Mouse (Mus musculus) cerebellum, postnatal 4 days (tissue): ENCODE data around the gene Phkg2.
"Not testable (repeated sequence)": the region's sequence is repeated elsewhere in the genome, so short reads cannot be mapped to it uniquely, and the experiment has no call there.

Experiments
- DNase-seq, 2 experiments: peaks; one replicate each; pipeline ENCODE4 v3.0.0; 2022; ENCODE audit warnings: low spot score in 2 of 2, mixed read lengths in 1 of 2

Phkg2 gene

DNA sequence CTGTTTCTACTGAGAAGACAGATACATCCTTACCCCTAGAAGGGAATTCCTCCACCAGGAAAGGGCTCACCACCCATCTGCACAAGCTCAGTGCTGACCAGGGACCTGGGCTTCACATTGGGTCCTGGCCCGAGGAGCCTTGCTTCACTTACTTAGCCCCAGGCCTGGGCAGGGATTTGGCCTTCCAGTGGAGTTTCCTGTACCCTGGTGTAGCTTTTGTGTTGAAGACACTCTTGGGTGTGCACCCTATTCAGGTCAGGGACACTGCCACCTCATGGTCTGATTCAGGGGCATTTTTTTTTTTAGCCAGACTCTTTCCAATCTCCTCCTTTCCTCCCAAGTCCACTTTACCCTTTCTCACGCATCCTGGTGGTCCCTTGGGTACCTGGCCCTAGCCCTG, 29.8 kb downstream of the Phkg2 start:
- no peak for DNase-seq

DNA sequence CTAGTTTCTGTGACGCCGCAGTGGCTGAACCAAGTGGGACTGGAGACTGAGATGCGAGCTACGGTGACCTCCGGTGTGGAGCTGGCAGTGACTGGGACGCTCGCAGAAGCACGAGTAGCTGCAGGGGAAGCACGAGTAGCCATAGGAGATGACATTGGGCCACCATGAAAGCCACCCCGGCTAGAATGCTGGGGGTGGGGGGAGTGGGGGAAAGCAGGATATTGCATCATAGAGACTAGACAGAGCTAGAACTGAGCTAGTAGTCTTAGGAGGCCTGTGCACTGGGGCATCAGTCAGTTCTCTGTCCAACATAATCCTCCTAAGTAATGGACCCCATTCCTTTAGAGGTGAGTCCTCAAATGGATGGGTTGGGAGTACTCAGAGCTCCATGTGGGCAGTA, 31.1 kb downstream of the Phkg2 start:
- no peak for DNase-seq

DNA sequence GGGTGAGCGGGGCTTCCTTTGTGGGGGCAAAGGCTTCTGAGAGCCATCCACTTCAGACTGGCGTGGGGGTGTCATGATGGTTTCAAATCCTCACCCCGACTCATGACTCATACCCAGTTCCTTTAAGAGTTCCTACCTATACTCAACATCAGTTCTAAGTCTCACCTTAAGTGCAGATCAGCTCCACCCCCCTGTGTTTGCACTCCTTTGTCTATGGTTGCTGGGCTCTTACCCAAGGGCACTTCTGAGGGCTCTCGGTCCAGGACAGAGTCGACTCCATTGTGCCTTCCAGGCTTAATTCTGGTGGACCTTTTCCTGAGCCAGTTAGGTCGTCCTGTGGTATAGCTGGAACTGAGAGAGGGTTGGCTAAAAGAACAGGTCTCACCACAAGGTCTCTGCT, 34.0 kb downstream of the Phkg2 start:
- DNase-seq, result no peak

DNA sequence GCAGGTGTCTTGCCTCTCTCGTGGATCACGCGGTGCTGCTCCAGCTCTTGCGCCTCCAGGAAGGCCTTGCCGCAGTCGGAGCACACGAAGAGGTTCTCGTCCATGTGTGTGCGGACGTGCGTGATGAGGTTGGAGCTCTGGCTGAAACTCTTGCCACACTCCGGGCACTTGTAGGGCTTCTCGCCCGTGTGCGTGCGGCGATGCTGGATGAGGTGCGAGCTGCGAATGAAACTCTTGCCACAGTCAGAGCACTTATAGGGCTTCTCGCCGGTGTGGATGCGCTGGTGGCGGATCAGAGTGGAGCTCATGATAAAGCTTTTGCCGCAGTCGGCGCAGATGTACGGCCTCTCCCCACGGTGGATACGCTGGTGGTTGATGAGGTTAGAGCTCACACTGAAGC, 37.9 kb downstream of the Phkg2 start:
- no peak for DNase-seq

DNA sequence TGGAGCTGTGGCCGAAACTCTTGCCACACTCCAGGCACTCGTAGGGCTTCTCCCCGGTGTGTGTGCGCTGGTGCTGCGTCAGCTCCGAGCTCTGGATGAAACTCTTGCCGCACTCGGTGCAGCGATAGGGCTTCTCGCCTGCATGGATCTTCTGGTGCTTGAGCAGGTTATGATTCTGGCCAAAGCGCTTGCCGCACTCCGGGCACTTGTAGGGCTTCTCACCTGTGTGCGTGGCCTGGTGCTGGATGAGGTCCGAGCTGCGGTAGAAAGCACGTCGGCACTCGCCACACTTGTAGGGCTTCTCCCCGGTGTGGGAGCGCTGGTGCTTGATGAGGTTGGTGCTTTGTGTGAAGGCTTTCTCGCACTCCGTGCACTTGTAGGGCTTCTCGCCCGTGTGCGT, 38.4 kb downstream of the Phkg2 start:
- no peak for DNase-seq

DNA sequence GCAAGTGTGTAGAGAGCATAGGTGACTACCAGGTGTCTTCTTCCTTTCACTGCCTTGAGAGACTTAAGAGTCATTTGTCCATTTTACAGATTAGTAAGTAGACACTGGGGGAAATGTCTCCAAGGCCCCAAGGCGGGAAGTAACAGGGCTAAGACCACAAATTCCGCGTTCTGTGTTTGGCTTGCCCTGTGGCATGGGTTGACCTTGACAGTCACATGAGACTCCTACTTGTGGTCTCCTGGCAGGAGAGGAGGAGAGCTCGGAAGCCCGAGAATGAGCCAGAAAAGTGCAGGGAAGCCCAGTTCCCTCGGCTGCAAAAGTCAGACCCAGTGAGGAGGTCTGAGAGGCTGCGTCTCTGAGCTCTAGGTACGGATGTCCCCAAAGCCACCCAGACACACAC, 40.4 kb downstream of the Phkg2 start:
- no peak for DNase-seq

DNA sequence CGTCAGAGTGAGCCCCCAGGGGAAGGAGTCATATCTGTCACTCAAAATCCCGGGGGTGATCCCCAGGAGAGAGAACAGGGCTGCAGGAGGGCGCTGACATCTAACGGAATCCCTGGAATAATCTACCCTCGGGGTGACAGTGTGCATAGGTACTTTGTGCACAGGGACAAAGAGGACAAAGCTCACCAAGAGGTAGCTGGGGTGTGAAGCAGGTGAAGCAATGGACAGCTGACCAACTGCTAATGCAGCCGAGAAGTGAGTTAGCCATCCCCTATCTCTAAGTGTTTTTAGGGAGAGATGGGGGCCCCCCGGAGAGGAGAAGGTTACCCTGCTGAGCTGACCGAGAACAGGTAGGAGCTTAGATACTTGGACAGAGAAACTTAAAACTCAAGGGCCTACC, 41.0 kb downstream of the Phkg2 start:
- no peak for DNase-seq

DNA sequence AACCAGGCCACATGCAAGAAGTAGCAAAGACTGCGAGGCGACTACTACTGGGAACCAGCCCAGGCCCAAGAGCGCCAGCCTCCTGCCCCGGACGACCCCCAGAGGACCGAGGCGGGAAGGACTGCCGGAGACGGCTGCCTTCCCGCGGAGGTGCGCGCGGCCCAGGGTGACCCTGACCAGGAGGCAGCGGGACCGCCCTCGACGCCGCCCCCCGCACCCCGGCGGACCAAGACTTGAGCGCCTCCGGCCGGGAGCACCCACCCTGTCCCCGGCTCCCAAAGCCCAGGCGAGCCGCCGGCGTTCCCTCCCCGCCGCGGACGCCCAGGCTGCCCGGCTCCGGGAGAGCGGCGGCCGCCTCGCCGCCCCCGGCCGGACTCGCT, 41.4 kb downstream of the Phkg2 start:
- DNase-seq, result peak in 1 of 2 experiments; percentile 26

DNA sequence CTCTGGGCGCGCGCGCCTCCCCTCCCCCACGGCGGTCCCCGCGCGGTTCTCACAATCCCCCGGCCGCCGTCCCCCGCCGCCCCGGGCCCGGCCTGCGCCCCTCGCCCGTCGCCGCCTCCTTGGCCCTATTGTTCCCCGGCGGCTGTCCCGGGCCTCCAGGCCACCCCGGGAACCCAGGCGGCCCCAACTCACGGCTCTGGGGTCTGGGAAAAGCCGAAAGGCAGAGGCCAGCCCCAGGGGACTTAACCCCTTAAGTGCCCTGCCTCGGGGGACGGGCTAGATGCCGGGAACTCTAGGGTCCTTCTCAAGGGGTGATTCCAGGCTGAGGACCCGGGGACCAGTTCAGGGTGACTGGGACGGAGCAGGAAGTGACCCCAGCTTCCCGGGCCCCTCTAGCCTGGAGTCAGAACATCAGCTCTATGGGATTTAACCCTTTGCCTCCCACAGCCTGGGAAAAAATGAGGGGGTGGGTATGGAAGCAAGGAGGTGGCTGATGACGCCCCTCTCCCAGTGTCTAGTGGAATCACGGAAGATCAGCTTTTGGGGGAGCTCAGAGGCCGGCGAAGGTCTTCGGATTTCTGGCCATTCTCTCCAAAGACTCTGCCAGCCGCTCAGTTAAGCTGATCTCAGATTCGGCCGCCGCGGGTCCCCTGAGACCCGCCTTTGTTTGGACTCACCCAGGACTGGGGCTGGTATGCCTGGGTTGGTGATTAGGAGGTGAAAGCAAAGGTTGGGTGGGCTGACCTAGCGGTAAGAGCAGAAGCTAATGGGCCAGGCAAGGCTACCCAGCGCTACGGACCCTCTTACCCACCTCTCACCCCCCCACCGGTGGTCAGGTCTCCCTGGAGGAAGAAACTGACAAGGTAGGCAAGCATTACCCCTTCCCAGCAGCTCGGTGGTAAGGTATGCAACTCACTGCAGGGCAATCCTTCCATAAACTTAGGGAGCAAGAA, 42.0 kb downstream of the Phkg2 start, which contains the start of gene Zfp629:
Gene Zfp629 (minus strand): TSS at position 907 of the 953 bp plus-strand sequence.
- DNase-seq, result peak; percentile 57 to 82

DNA sequence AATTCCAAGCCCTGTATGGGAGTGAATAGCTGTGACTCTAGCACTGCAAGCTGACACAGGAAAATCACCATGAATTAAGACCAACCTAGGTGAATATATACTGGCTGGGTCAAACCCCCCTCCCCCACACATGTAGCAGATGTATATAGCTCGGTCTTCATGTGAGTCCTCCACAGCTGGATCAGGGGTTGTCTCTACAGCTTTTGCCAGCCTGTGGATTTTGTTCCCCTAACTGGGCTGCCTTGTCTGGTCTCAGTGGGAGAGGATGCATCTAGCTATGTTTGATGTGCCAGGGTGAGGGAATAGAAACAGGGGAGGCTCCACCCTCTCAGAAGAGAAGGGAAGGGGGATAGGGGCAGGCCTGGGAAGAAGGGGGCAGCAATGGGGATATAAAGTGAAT, 43.2 kb downstream of the Phkg2 start:
- DNase-seq, result no peak

DNA sequence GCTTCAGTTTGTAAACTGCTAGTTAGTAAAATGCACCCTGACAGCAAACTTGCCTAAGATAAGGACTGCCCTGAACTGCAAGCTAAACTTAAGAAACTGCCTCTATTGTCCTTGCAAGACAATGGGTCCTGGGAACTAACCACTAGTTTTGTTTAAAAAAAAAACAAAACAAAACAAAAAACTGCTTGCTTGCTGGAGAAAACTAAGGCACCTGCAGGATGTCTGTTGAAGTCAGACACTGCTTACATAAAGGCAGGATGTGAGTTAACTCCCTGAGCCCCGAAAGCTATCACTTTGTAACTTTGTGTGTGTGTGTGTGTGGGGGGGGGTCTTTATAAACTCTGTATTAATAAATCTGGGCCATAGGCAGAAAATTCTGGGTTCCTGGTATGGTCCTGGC, 43.7 kb downstream of the Phkg2 start:
- DNase-seq, result no peak

DNA sequence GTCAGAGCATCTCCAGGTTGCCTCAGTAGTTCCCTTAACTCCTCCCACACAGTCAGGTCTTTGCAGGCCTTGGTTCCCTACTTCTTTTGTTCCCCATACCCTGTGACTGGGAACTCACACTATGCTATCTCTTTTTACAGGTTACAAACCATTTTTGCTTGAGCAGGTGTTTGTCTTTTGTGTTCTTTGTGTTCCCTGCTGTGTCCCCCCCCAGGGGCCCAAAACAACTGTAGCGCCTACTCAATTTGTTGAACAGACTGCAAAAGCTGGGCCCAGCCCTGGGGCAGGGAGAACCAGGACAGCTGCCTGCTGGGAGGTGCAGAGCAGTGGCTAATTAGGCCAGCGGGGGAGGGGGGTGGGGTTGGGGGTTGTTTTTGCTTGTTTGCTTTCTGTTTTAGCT, 44.8 kb downstream of the Phkg2 start:
- DNase-seq, result no peak

DNA sequence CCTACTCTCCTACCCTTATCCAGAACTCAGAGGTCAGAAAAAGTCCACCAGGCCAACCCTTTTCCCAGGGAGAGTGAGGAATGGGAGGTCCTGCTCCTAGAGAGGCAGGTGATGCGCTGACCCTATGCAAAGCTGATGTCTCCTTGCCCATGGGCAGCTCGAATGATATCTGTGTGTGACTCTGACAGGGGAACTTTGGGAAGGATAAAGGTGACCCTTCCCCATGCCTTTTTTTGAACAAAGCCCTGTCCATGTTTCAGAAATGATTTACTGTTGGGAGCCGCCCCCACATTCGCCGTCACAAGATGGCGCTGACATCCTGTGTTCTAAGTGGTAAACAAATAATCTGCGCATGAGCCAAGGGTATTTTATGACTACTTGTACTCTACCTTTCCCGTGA, 45.3 kb downstream of the Phkg2 start:
- DNase-seq, result not testable (repeated sequence)

DNA sequence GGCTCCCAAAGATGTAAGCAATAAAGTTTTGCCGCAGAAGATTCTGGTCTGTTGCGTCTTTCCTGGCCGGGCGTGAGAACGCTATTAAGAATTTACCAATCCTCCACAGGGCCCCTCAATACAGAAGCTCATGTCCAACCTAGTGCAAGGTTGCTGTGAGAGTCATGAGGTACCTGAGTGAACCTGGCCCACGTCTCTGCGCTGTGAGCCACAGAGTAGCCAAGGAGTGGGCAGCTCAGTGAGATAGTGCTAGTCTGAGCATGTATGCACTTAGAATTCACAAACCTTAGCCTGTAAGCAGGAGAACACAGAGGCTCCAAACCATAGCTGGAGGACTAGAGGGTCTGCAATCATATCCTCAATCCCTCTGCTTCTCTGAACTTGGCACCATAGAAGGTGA, 52.9 kb downstream of the Phkg2 start:
- no peak for DNase-seq

DNA sequence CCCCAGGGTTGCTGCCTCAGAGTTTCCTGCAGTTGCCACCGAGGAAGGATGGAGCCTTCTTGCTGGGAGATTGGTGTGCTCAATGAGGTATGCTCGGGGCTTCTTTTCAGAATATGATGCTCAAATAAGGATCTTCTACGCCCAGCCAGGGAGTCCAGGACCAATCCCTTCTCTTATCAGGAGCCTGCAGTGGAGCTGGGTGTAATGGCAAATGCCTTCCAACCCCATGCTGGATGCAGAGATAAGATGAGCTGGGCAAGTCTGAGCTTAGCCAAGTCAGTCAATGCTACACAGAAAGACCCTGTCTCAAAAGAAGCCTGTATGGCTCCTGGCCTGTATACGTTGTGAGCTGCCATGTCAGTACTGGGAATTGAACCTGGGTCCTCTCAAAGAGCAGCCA, 53.3 kb downstream of the Phkg2 start:
- DNase-seq, result no peak

DNA sequence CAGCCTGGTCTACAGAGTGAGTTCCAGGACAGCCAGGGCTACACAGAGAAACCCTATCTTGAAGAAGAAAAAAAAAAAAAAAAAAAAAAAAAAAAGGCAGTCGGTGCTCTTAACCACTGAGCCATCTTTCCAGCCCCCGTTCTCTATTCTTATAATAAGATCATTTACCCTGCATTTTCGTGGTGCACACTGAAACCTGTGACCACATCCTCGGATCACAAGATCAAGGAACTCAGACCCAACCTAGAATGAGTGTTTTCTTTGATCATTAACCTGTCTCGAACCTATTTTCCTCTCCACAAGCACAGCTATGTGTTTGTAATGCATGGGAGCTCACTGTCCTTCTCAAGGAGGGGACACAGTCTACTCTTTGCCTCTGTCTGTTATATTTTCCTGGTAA, 55.5 kb downstream of the Phkg2 start:
- no peak for DNase-seq

DNA sequence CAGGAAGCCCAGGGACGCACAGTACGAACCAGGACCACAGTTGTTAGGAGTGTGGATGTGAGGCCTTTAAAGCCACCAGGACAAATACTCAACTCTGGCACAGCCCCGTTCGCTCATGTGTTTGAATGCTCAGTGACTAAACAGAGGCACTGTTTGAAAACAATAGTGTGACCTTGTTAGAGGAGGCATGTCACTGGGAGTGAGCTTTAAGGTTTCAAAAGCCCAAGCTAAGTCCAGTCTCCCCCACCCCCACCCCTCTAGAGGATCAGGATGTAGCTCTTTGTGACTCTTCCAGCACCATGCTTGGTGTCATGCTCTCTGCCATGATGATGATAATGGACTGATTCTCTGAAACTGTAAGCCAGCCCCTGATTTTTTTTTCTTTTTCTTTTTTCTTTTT, 58.3 kb downstream of the Phkg2 start:
- no peak for DNase-seq
